In genomic region chr19:23374941-23375656, GRCm38 (mm10) we compare ENCODE assay signal across 15 mouse cellular contexts.
A peak's percentile ranks its signal among the peaks of the same experiment; 100 is the strongest.
DNase-seq lines count a peak whose midpoint lies in the region; ATAC-seq lines count a peak whose summit lies in the region.
"Had no signal": no experiment of that assay in that cellular context is flagged by ENCODE, and none has a peak within 500 bp of the region (broad histone marks: within the 10 kb centered on the region; RNA-seq: fewer than 3 reads in every experiment).

No protein-coding gene starts in this region.

- H3K9me3 ChIP-seq in neural tube, embryonic 15.5 days (replicated peaks) = no peaks in the 10 kb centered on the region
- H3K9me3 ChIP-seq: heart, embryonic 12.5 days; hindbrain, embryonic 12.5 days; limb, embryonic 15.5 days; stomach, embryonic 15.5 days had no signal

- peaks cover 12% of the 10 kb centered on the region for H3K4me1 ChIP-seq in neural tube, embryonic 15.5 days
- H3K4me1 ChIP-seq: heart, embryonic 12.5 days; limb, embryonic 15.5 days; stomach, embryonic 15.5 days had no signal

- peak; percentile 50 for ATAC-seq in frontal cortex, adult (ENCODE audit: low TSS enrichment)
- ATAC-seq in neural tube, embryonic 15.5 days (ENCODE audit: low FRiP score) = no peak

- H3K27ac ChIP-seq in neural tube, embryonic 15.5 days (replicated peaks) = no peak overlapping the region
- H3K27ac ChIP-seq: limb, embryonic 15.5 days; stomach, embryonic 15.5 days had no signal

- no peak overlapping the region for H3K4me3 ChIP-seq in neural tube, embryonic 15.5 days (replicated peaks)
- H3K4me3 ChIP-seq: heart, embryonic 12.5 days; hindbrain, embryonic 12.5 days; limb, embryonic 15.5 days; stomach, embryonic 15.5 days had no signal

- H3K36me3 ChIP-seq in neural tube, embryonic 15.5 days = no peaks in the 10 kb centered on the region
- H3K36me3 ChIP-seq: heart, embryonic 12.5 days; hindbrain, embryonic 12.5 days; limb, embryonic 15.5 days; stomach, embryonic 15.5 days had no signal

- no peak overlapping the region for H3K4me2 ChIP-seq in neural tube, embryonic 15.5 days
- H3K4me2 ChIP-seq: heart, embryonic 12.5 days; hindbrain, embryonic 12.5 days; limb, embryonic 15.5 days; stomach, embryonic 15.5 days had no signal

- H3K9ac ChIP-seq in neural tube, embryonic 15.5 days (replicated peaks) = no peak overlapping the region
- H3K9ac ChIP-seq: heart, embryonic 12.5 days; hindbrain, embryonic 12.5 days; limb, embryonic 15.5 days; stomach, embryonic 15.5 days had no signal

- H3K27me3 ChIP-seq in neural tube, embryonic 15.5 days (replicated peaks) = no peaks in the 10 kb centered on the region
- H3K27me3 ChIP-seq: limb, embryonic 15.5 days; stomach, embryonic 15.5 days had no signal

- 91% methylated on average over 7 of the region's 7 CpGs for WGBS in neural tube, embryonic 15.5 days

- no peak for DNase-seq in frontal cortex, postnatal 10 days (ENCODE audit: low spot score in 2 of 2)
- DNase-seq in 3T3-L1 (ENCODE audit: low read depth, low spot score) (peak; percentile 84), adipocyte (ENCODE audit: low spot score) (peak; percentile 22)
- DNase-seq in cerebellum, adult 9-10 months = peak; percentile 98
- DNase-seq in embryo, embryonic 10 days (ENCODE audit: low spot score) = no peak
- DNase-seq in lung, postnatal 4 days = no peak
- DNase-seq: kidney, adult 8-10 months; midbrain, embryonic 14.5 days; right cerebral cortex, postnatal 25 days had no signal

Comparison
In these comparisons a context has a peak if more than half of its experiments do, and no peak if none do; other contexts are left out.
1. DNase-seq: peak in 3T3-L1 (single experiment), adipocyte (single experiment) and cerebellum, adult 9-10 months (single experiment); none in frontal cortex, postnatal 10 days (0 of 2), embryo, embryonic 10 days (single experiment) and lung, postnatal 4 days (0 of 2).